Mouse (Mus musculus): ENCODE measurements around the gene Rere. TPM values are rescaled to one million over a fixed set of nuclear protein-coding genes. Genes with fewer than 3 reads are reported as not detected.

Rere gene
- polyA plus RNA-seq, 1 experiment from 2014 or later = 19.9 TPM

DNA sequence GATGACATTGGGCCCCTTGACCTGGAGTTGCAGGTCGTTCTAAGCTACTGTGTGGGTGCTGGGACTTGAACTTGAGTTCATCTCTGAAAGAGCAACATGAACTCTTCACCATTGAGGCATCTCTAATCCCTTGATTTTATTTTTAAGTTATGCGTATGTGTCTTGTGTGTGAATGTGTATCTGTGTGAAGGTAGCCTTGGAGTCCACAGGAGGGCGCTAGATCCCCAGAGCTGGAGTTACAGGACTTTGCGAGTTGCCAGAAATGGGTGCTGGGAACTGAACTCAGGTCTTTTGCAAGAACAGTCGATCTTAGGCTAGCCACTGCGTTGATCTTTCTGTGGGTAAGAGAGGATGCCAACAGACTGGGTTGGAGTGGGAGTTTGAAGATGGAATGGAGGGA, 375.1 kb downstream of the Rere start:
- Histone ChIP-seq H3K4me3 (no peak overlapping the region), H3K27ac (replicated peaks) (no peak overlapping the region), H3K9me3 (no peaks in the 10 kb centered on the region), H3K36me3 (no peaks in the 10 kb centered on the region), H3K27me3 (replicated peaks) (peaks cover 49% of the 10 kb centered on the region), H3K4me2 (no peak overlapping the region), H3K4me1 (peaks cover 19% of the 10 kb centered on the region), H3K9ac (no peak overlapping the region)
- no peak for ATAC-seq (ENCODE audit: extremely low read depth, insufficient number of reproducible peaks, low FRiP score, low TSS enrichment)
- 73% methylated on average over 6 of the region's 6 CpGs for WGBS

GRCm38 (mm10) chr4:150659926-150660610, 378.6 kb downstream of the Rere start:
- no peak overlapping the region for H3K4me3 ChIP-seq
- H3K27me3 ChIP-seq (replicated peaks) = peaks cover 16% of the 10 kb centered on the region
- ATAC-seq (ENCODE audit: extremely low read depth, insufficient number of reproducible peaks, low FRiP score, low TSS enrichment) = no peak
- 66% methylated on average over 9 of the region's 9 CpGs for WGBS
- no peaks in the 10 kb centered on the region for H3K9me3 ChIP-seq
- H3K4me2 ChIP-seq = no peak overlapping the region
- H3K4me1 ChIP-seq = peaks cover 22% of the 10 kb centered on the region
- H3K36me3 ChIP-seq = no peaks in the 10 kb centered on the region
- H3K27ac ChIP-seq (replicated peaks) = no peak overlapping the region
- H3K9ac ChIP-seq = no peak overlapping the region

DNA sequence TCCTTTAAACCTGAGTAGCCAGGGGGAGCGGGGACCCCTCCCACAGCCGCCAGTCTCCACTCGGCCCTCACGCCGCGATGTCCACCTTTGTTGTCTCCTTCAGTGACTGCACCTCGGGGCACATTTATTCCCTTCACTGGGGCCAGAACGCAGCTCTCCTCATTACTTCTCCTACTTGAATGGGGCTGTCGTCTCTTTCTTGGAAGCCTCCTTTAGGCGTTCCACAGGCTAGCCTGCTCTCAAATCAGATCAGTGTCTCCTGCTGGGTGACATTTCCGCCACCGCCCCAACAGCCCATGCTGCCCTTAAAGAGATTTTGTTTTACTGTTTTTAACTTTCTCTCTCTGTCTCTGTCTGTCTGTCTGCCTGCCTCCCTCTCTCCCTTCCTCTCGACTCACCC, 380.4 kb downstream of the Rere start:
- peak overlapping the region; percentile 71 for H3K9ac ChIP-seq
- H3K36me3 ChIP-seq = no peaks in the 10 kb centered on the region
- no peak for ATAC-seq (ENCODE audit: extremely low read depth, insufficient number of reproducible peaks, low FRiP score, low TSS enrichment)
- H3K9me3 ChIP-seq = no peaks in the 10 kb centered on the region
- peak overlapping the region; percentile 40 for H3K4me3 ChIP-seq
- H3K4me1 ChIP-seq = peaks cover 19% of the 10 kb centered on the region
- 5% methylated on average over 13 of the region's 13 CpGs for WGBS
- H3K27me3 ChIP-seq (replicated peaks) = peaks cover 13% of the 10 kb centered on the region; the same call in 1 of the 2 replicates
- no peak overlapping the region for H3K27ac ChIP-seq (replicated peaks)
- peak overlapping the region; percentile 70 for H3K4me2 ChIP-seq

- H3K9me3 ChIP-seq = no peaks in the 10 kb centered on the region
- ATAC-seq (ENCODE audit: extremely low read depth, insufficient number of reproducible peaks, low FRiP score, low TSS enrichment) = no peak
- 50% methylated on average over 12 of the region's 12 CpGs for WGBS
Measured at GRCm38 (mm10) chr4:150663192-150663591, 381.7 kb downstream of the Rere start.

GRCm38 (mm10) chr4:150664726-150665125, 383.3 kb downstream of the Rere start:
- Histone ChIP-seq H3K4me1 (peaks cover 19% of the 10 kb centered on the region), H3K9ac (no peak overlapping the region), H3K36me3 (no peaks in the 10 kb centered on the region), H3K4me3 (no peak overlapping the region), H3K4me2 (no peak overlapping the region), H3K27me3 (replicated peaks) (peaks cover 13% of the 10 kb centered on the region; the same call in 1 of the 2 replicates), H3K9me3 (no peaks in the 10 kb centered on the region), H3K27ac (replicated peaks) (no peak overlapping the region)
- WGBS = 73% methylated on average over 7 of the region's 7 CpGs
- ATAC-seq (ENCODE audit: extremely low read depth, insufficient number of reproducible peaks, low FRiP score, low TSS enrichment) = no peak

More at GRCm38 (mm10) chr4:150663192-150663591, 381.7 kb downstream of the Rere start:
- H3K36me3 ChIP-seq = no peaks in the 10 kb centered on the region
- H3K27me3 ChIP-seq (replicated peaks) = peaks cover 13% of the 10 kb centered on the region; the same call in 1 of the 2 replicates
- peaks cover 19% of the 10 kb centered on the region for H3K4me1 ChIP-seq
- no peak overlapping the region for H3K4me2 ChIP-seq
- H3K9ac ChIP-seq = no peak overlapping the region
- no peak overlapping the region for H3K4me3 ChIP-seq
- no peak overlapping the region for H3K27ac ChIP-seq (replicated peaks)

- H3K27ac ChIP-seq (replicated peaks) = no peak overlapping the region
- H3K9me3 ChIP-seq = no peaks in the 10 kb centered on the region
- no peak overlapping the region for H3K4me2 ChIP-seq
- H3K27me3 ChIP-seq (replicated peaks) = peaks cover 9% of the 10 kb centered on the region; the same call in 1 of the 2 replicates
- no peak for ATAC-seq (ENCODE audit: extremely low read depth, insufficient number of reproducible peaks, low FRiP score, low TSS enrichment)
- H3K36me3 ChIP-seq = no peaks in the 10 kb centered on the region
- no peak overlapping the region for H3K4me3 ChIP-seq
- no peak overlapping the region for H3K9ac ChIP-seq
- WGBS = 74% methylated on average over 10 of the region's 10 CpGs
- peaks cover 13% of the 10 kb centered on the region for H3K4me1 ChIP-seq
Measured at GRCm38 (mm10) chr4:150665806-150666205, 384.4 kb downstream of the Rere start.

Other genes starting within 250 kb of the Rere start
- gene Gpr157, start 194.3 kb upstream of the Rere start, polyA plus RNA-seq (2015; fragmentation: Nextera tagmentation; extraction: Ambion mirVana) = 2.6 and 2.7 TPM in 2 replicates
- 1.1 and 1.9 TPM in 2 replicates for gene Slc2a5, start 162.4 kb upstream of the Rere start, polyA plus RNA-seq (2015; fragmentation: Nextera tagmentation; extraction: Ambion mirVana)
- gene Slc2a7, start 132.7 kb upstream of the Rere start, polyA plus RNA-seq (2015; fragmentation: Nextera tagmentation; extraction: Ambion mirVana) = not detected in 2 replicates
- not detected in 2 replicates for gene Car6, start 80.3 kb upstream of the Rere start, polyA plus RNA-seq (2015; fragmentation: Nextera tagmentation; extraction: Ambion mirVana)
- 1,911 and 2,064 TPM in 2 replicates for gene Eno1, start 44.9 kb upstream of the Rere start, polyA plus RNA-seq (2015; fragmentation: Nextera tagmentation; extraction: Ambion mirVana)

Data from heart, embryonic 13.5 days (tissue).